Mouse (Mus musculus) gastrocnemius, adult 18-20 months (tissue): ENCODE measurements around the gene Fanci. TPM values are rescaled to one million over a fixed set of nuclear protein-coding genes. Genes with fewer than 3 reads are reported as not detected.

Experiments used
- total RNA-seq, 2 experiments: library from RNA; stranded (reverse); gene quantifications; 2 replicates each; pipeline ENCODE4 v1.2.3; 2021

Fanci gene
- total RNA-seq, 2 experiments from 2014 or later, result not detected

Other genes with a start within 250 kb of the Fanci start
- 10 to 100 TPM; 36.8 to 51.1 TPM for gene Mfge8, start 242.9 kb upstream of the Fanci start, total RNA-seq
- gene Abhd2, start 118.7 kb upstream of the Fanci start, total RNA-seq, result 1 to 10 TPM; 3.8 to 4.7 TPM
- gene Rlbp1, start 4.9 kb upstream of the Fanci start, total RNA-seq, result not detected
- 10 to 100 TPM; 30.8 to 31.4 TPM for gene Polg, start 74.4 kb downstream of the Fanci start, total RNA-seq
- gene Rhcg, start 225.7 kb downstream of the Fanci start, total RNA-seq, result not detected